Mouse (Mus musculus) gastrocnemius, adult 8-10 months (tissue): ENCODE results near the gene Ufsp1. TPM values are rescaled to one million over a fixed set of nuclear protein-coding genes. Genes with fewer than 3 reads are reported as not detected.

Experiments used
- DNase-seq, 2 experiments: peaks; one replicate each; pipeline ENCODE4 v3.0.0; 2022; ENCODE audit warnings: low spot score in 2 of 2
- microRNA-seq: library from miRNA; unstranded; fragments of <30 nt; microRNA quantifications from one replicate; pipeline ENCODE4 v1.2.0, GENCODE M21; 2022
- total RNA-seq, 4 experiments: library from RNA; stranded (reverse); gene quantifications; 2 replicates each; pipeline ENCODE4 v1.2.4; 2022

The Ufsp1 gene
- total RNA-seq, 4 experiments from 2014 or later, result 14.6 to 22.7 (median 19.1) TPM

DNA sequence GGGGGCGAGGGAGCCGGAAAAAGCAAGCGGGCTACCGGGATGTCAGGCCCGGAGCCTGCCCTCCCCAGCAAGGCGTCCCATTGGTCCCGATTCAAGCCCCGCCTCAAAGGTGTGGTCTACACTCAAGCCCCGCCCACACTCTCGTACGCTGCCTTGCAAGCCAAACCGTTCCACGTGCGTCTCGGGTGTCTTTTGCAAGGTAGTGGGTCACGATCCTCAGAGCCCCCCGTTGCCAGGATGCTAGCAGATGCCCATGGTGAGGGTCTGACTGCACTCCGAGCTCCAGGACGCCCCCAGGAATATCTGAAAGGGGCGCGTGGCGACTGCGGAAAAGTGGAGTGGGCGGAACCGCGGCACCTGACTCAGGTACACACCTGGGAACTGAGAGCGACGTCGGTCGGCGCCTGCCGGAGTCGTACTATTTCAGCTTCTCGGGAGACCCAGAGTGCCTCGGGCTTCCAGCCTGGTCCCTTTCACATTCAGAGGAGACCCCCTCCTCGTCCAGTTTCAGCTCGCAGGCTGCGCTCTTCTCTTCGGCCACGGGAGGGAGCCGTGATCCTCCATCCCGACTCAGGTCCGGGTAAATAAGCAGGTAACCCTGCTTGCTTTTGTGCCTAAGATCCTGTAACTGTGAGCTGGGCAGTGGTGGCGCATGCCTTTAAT, 39.2 kb downstream of the Ufsp1 start, which contains the start of gene Slc12a9:
Slc12a9 (minus strand) TSS at position 86 of the 663 bp plus-strand sequence.
- peak; percentile 90 to 92 for DNase-seq

GRCm38 (mm10) chr5:137334317-137334716, 39.9 kb downstream of the Ufsp1 start:
- no peak for DNase-seq

DNA sequence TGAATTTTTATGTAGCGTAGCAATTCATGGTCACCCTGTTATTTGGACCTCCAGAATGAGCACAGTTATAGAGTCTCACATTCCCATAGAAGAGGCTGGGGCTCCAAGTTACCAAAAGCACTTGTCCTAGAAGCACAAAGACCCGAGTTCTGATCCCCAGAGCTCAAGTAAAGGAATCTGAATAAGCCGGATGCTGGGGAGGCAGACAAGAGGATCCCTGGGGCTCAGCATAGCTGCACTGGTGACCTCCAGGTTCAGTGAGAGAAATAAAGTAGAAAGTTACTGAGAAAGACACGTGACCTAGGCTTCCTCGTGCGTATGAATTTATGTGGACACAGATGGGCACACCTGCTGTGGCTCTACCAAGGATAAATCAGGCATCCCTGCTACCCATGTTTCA, 40.6 kb downstream of the Ufsp1 start:
- DNase-seq, result no peak

DNA sequence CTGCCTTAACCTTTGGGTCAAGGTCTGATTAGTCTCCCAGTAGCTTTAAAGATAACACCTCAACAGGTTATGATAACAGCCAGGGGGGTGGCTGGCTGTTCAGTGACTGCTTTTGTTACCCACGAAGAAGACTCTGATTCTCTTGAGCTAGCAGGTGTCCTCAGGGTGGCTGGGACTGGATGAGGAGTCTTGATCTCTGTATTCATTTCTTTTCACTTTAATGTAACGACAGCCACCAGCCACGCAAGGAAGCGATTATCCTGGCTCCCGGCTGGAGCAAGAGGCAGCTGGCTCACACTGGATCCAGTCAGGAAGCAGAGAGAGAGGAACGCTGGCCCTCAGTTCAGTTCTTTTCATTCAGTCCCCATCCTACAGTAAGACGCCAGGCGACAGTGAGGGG, 42.8 kb downstream of the Ufsp1 start:
- DNase-seq, result no peak

- DNase-seq, result peak; percentile 86 to 90
Measured at GRCm38 (mm10) chr5:137338256-137338655, 43.8 kb downstream of the Ufsp1 start.

- peak; percentile 36 to 39 for DNase-seq
Measured at GRCm38 (mm10) chr5:137338663-137339289, 44.3 kb downstream of the Ufsp1 start.

DNA sequence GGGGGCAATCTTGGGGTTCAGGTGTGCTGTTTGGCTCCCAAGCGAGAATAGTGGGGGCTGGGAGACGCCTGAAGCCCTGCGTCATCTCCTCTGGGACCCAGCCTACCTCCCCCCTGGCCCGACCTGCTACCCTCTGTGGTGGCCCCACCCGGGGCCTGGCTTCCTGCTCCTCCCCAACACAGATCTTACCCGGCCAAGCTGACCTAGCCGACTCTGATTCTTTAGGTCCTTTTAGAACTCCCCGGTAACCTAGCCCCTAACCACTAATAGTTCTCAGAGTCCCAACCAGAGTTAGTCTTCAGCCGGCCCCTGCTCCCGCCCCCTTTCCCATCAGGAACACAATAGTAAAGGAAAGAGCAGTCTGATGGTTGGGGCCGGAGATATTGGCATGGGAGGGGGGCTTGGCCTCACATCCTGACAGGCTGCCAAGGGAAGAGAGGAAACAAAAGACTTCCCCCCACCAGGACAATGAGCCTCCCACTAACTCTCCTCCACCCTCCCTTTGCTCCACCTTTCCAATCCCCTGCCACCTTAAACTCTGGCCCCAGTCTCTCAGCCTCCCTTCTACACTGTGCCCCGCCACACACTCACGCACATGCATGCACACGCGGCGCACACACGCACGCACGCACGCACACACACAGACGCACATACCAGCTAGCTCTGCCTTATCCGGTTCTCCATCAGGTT, 45.0 kb downstream of the Ufsp1 start:
- DNase-seq, result peak in 1 of 2 experiments; percentile 32

DNA sequence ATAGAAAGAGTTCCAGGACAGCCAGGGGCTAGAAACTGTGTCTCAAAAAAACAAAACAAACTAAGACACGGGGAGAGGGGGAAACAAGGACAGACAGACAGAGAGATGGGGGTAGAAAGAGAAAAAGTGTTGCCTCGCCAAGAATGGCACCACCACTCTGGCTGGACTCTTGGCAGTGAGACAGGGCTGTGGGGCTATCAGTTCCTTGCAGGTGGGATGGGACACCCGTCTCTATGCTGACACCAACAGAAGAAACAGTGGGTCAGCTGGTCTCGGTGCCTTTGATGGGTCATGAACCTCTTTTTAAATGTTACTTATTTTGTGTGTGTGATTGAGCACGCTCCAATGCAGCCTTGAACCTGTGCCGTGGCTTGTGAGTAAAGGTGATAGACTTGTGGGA, 45.8 kb downstream of the Ufsp1 start:
- DNase-seq, result no peak

DNA sequence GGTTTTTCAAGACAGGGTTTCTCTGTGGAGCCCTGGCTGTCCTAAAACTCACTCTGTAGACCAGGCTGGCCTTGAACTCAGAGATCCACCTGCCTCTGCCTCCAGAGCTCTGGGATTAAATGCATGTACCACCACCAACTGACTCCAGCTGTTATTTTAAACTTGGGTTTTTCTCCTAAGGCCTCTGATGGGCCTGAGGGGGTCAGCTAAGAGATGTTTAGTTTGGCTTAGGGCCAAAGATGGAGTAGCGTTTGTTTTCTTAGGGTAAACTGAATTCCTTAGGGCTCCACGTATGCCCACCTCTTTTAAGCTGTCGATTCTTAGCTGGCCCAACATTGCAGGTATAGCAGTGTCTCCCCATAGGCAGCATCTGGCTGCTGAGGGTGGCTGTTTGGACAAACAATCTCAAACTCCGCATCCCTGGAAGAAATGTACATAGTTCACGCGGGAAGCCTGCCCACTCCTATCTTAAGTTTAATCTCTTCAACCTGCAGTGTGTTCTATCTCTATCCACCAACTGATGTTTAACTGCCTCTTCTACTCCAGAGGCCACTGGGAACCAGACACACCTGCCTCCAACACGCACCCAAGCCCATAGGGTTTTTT, 48.1 kb downstream of the Ufsp1 start:
- no peak for DNase-seq

- DNase-seq, result no peak
Measured at GRCm38 (mm10) chr5:137343412-137343811, 49.0 kb downstream of the Ufsp1 start.

DNA sequence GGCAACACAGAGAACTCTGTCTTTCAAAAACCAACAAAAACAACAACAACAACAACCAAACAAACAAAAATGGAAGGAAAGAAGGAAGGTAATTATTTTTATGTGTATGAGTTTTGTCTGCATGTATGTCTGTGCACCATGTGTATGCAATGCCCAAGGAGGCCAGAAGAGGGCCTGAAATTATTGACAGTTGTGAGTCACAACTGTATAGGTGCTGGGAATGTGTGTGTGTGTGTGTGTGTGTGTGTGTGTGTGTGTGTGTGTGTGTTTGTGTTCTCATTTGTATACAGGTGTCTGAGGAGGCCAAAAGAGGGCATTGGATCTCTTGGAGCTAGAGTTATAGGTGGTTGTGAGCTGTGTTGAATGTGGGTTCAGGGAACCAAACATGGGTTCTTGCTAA, 49.4 kb downstream of the Ufsp1 start:
- no peak for DNase-seq

Small RNAs within 50 kb of the gene (microRNA-seq; reads per million reads assigned to microRNA genes)
- gene Mir7036, result not detected
- not detected for gene Mir8116

Other genes with a start within 250 kb of the Ufsp1 start
- 10 to 100 TPM; 15.4 to 22.0 (median 17.8) TPM for gene Ap1s1, start 248.5 kb upstream of the Ufsp1 start, total RNA-seq
- gene Serpine1, start 222.4 kb upstream of the Ufsp1 start, total RNA-seq, result 1 to 10 TPM; 1.8 to 7.5 (median 6.2) TPM
- gene Trim56, start 178.4 kb upstream of the Ufsp1 start, total RNA-seq, result 1 to 10 TPM; 6.5 to 9.0 (median 7.8) TPM
- not detected for gene Muc3, start 145.3 kb upstream of the Ufsp1 start, total RNA-seq
- gene Muc3a, start 82.2 kb upstream of the Ufsp1 start, total RNA-seq, result under 1 TPM in 1 of 4 experiments, not detected in 3; 0.22 TPM
- gene Ache, start 7.1 kb upstream of the Ufsp1 start, total RNA-seq, result 10 to 100 TPM; 15.8 to 27.7 (median 20.1) TPM
- gene Srrt, start 13.0 kb downstream of the Ufsp1 start, total RNA-seq, result 10 to 100 TPM; 30.0 to 37.2 (median 34.0) TPM
- gene Trip6, start 19.8 kb downstream of the Ufsp1 start, total RNA-seq, result 1 to 10 TPM; 1.4 to 3.9 (median 2.1) TPM
- 1 to 10 TPM; 1.7 to 3.6 (median 1.9) TPM for gene Slc12a9, start 39.0 kb downstream of the Ufsp1 start, total RNA-seq
- 10 to 100 TPM in 1 of 4 experiments, 1 to 10 TPM in 3; 6.9 to 10.7 (median 8.6) TPM for gene Ephb4, start 55.5 kb downstream of the Ufsp1 start, total RNA-seq
- gene Zan, start 182.4 kb downstream of the Ufsp1 start, total RNA-seq, result under 1 TPM in 2 of 4 experiments, not detected in 2; 0.02 to 0.54 TPM
- gene Pop7, start 207.9 kb downstream of the Ufsp1 start, total RNA-seq, result 10 to 100 TPM; 10.5 to 11.7 (median 11.2) TPM
- gene Gigyf1, start 223.9 kb downstream of the Ufsp1 start, total RNA-seq, result 10 to 100 TPM; 21.2 to 25.5 (median 22.6) TPM
- not detected for gene Epo, start 238.6 kb downstream of the Ufsp1 start, total RNA-seq
- gene Gnb2, start 238.9 kb downstream of the Ufsp1 start, total RNA-seq, result 100 to 1,000 TPM; 118 to 137 (median 128) TPM